12 mouse cellular contexts compared by ENCODE assay signal in genomic region chr2:38040845-38041244, GRCm38 (mm10).
DNase-seq lines count a peak whose midpoint lies in the region; ATAC-seq lines count a peak whose summit lies in the region.
"Had no signal": no experiment of that assay in that cellular context is flagged by ENCODE, and none has a peak within 500 bp of the region (broad histone marks: within the 10 kb centered on the region; RNA-seq: fewer than 3 reads in every experiment).

No protein-coding gene starts in this region.

- DNase-seq in adrenal gland, adult 2 months, result peak; percentile 15
- no peak for DNase-seq in adrenal gland, postnatal 25 days
- DNase-seq in midbrain, embryonic 11.5 days (ENCODE audit: low spot score, missing footprints), result peak; percentile 86
- DNase-seq in retina, postnatal 1 day, result peak; percentile 76
- DNase-seq in layer of hippocampus, adult 11-12 months (ENCODE audit: low spot score), result no peak
- no peak for DNase-seq in limb, embryonic 10.5 days (ENCODE audit: low spot score)
- DNase-seq: spleen, adult 18-20 months had no signal

- no peaks in the 10 kb centered on the region for H3K9me3 ChIP-seq in midbrain, embryonic 11.5 days (ENCODE audit: control insufficient read depth, low read length)
- H3K9me3 ChIP-seq in midbrain, embryonic 13.5 days, result no peaks in the 10 kb centered on the region
- no peaks in the 10 kb centered on the region for H3K9me3 ChIP-seq in kidney, embryonic 15.5 days (replicated peaks)
- H3K9me3 ChIP-seq in limb, embryonic 10.5 days (replicated peaks), result no peaks in the 10 kb centered on the region
- H3K9me3 ChIP-seq: forebrain, embryonic 12.5 days had no signal

- 0 out of 2 replicates have a peak, but pooled peaks cover 5% of the 10 kb centered on the region for H3K4me1 ChIP-seq in midbrain, embryonic 11.5 days (ENCODE audit: control insufficient read depth, insufficient read depth, low read length)
- peaks cover 6% of the 10 kb centered on the region for H3K4me1 ChIP-seq in midbrain, embryonic 13.5 days (replicated peaks)
- peaks cover 10% of the 10 kb centered on the region for H3K4me1 ChIP-seq in kidney, embryonic 15.5 days
- peaks cover 14% of the 10 kb centered on the region for H3K4me1 ChIP-seq in limb, embryonic 10.5 days
- H3K4me1 ChIP-seq: forebrain, embryonic 12.5 days had no signal

- no peak overlapping the region for H3K27ac ChIP-seq in midbrain, embryonic 11.5 days (ENCODE audit: low read depth, low read length)
- H3K27ac ChIP-seq in midbrain, embryonic 13.5 days, result no peak overlapping the region
- H3K27ac ChIP-seq in kidney, embryonic 15.5 days, result peak overlapping the region; percentile 75
- H3K27ac ChIP-seq in limb, embryonic 10.5 days, result no peak overlapping the region
- H3K27ac ChIP-seq: forebrain, embryonic 12.5 days; left cerebral cortex, adult 2 months had no signal

- H3K9ac ChIP-seq in midbrain, embryonic 11.5 days (ENCODE audit: low read length), result no peak overlapping the region
- no peak overlapping the region for H3K9ac ChIP-seq in midbrain, embryonic 13.5 days (replicated peaks)
- no peak overlapping the region for H3K9ac ChIP-seq in kidney, embryonic 15.5 days
- H3K9ac ChIP-seq: forebrain, embryonic 12.5 days had no signal

- H3K36me3 ChIP-seq in midbrain, embryonic 11.5 days (ENCODE audit: control insufficient read depth, insufficient read depth, low read length), result no peaks in the 10 kb centered on the region
- no peaks in the 10 kb centered on the region for H3K36me3 ChIP-seq in midbrain, embryonic 13.5 days
- H3K36me3 ChIP-seq in kidney, embryonic 15.5 days, result no peaks in the 10 kb centered on the region
- no peaks in the 10 kb centered on the region for H3K36me3 ChIP-seq in limb, embryonic 10.5 days
- H3K36me3 ChIP-seq: forebrain, embryonic 12.5 days had no signal

- H3K4me3 ChIP-seq in midbrain, embryonic 11.5 days (ENCODE audit: low read depth, low read length), result no peak overlapping the region
- no peak overlapping the region for H3K4me3 ChIP-seq in midbrain, embryonic 13.5 days (replicated peaks)
- no peak overlapping the region for H3K4me3 ChIP-seq in kidney, embryonic 15.5 days (replicated peaks)
- H3K4me3 ChIP-seq in limb, embryonic 10.5 days, result no peak overlapping the region
- H3K4me3 ChIP-seq: forebrain, embryonic 12.5 days; left cerebral cortex, adult 2 months had no signal

- no peak overlapping the region for H3K4me2 ChIP-seq in midbrain, embryonic 11.5 days
- no peak overlapping the region for H3K4me2 ChIP-seq in midbrain, embryonic 13.5 days (replicated peaks)
- H3K4me2 ChIP-seq in kidney, embryonic 15.5 days, result no peak overlapping the region
- H3K4me2 ChIP-seq: forebrain, embryonic 12.5 days had no signal

- WGBS in midbrain, embryonic 11.5 days, result 13% methylated on average over 3 of the region's 3 CpGs
- 15% methylated on average over 3 of the region's 3 CpGs for WGBS in midbrain, embryonic 13.5 days
- 37% methylated on average over 3 of the region's 3 CpGs for WGBS in kidney, embryonic 15.5 days
- WGBS in limb, embryonic 10.5 days, result 67% methylated on average over 3 of the region's 3 CpGs

- no peaks in the 10 kb centered on the region for H3K27me3 ChIP-seq in midbrain, embryonic 11.5 days (ENCODE audit: control insufficient read depth, insufficient read depth, low read length)
- no peaks in the 10 kb centered on the region for H3K27me3 ChIP-seq in midbrain, embryonic 13.5 days
- H3K27me3 ChIP-seq in kidney, embryonic 15.5 days, result no peaks in the 10 kb centered on the region
- no peaks in the 10 kb centered on the region for H3K27me3 ChIP-seq in limb, embryonic 10.5 days (ENCODE audit: low read depth, poor library complexity, severe bottlenecking)
- H3K27me3 ChIP-seq: forebrain, embryonic 12.5 days had no signal

- ATAC-seq in midbrain, embryonic 11.5 days (ENCODE audit: low FRiP score), result no peak
- ATAC-seq in midbrain, embryonic 13.5 days, result no peak
- ATAC-seq in kidney, embryonic 15.5 days (replicated peaks; ENCODE audit: low FRiP score), result peak; percentile 98
- ATAC-seq: intestine, embryonic 16.5 days had no signal

Comparison
In these comparisons a context has a peak if more than half of its experiments do, and no peak if none do; other contexts are left out.
1. DNase-seq: peak in adrenal gland, adult 2 months (single experiment), midbrain, embryonic 11.5 days (single experiment) and retina, postnatal 1 day (single experiment); none in adrenal gland, postnatal 25 days (single experiment), layer of hippocampus, adult 11-12 months (single experiment) and limb, embryonic 10.5 days (single experiment).